Mouse (Mus musculus) intestine, embryonic 15.5 days (tissue): ENCODE results near the gene Fkbp4. TPM values are rescaled to one million over a fixed set of nuclear protein-coding genes. Genes with fewer than 3 reads are reported as not detected.

ENCODE experiments used
- ATAC-seq: fragments of 200-750 bp; cut with Nextera tagmentation; 2 replicates; pipeline ENCODE4 v1.8.0; 2017; ENCODE audit warnings: moderate TSS enrichment, moderate library complexity
- H3K27ac ChIP-seq: fragments of 300-500 bp; sonication (generic); 2 replicates; pipeline ENCODE4 v1.5.1; 2015; ENCODE audit warnings: mild to moderate bottlenecking, inconsistent platforms
- H3K27me3 ChIP-seq: fragments of 300-500 bp; sonication (generic); replicated peaks from 2 replicates; pipeline ENCODE4 v1.6.1; 2015; ENCODE audit warnings: inconsistent platforms
- H3K36me3 ChIP-seq: fragments of 300-500 bp; sonication (generic); 2 replicates; pipeline ENCODE4 v1.6.1; 2015; ENCODE audit warnings: inconsistent platforms
- H3K4me1 ChIP-seq: fragments of 300-500 bp; sonication (generic); replicated peaks from 2 replicates; pipeline ENCODE4 v1.6.1; 2015; ENCODE audit warnings: inconsistent platforms
- H3K4me2 ChIP-seq: fragments of 300-500 bp; sonication (generic); replicated peaks from 2 replicates; pipeline ENCODE4 v1.6.1; 2015; ENCODE audit warnings: mild to moderate bottlenecking, inconsistent platforms
- H3K4me3 ChIP-seq: fragments of 300-500 bp; sonication (generic); replicated peaks from 2 replicates; pipeline ENCODE4 v1.5.1; 2015; ENCODE audit warnings: inconsistent platforms
- H3K9ac ChIP-seq: fragments of 300-500 bp; sonication (generic); 2 replicates; pipeline ENCODE4 v1.6.1; 2015; ENCODE audit warnings: inconsistent platforms
- H3K9me3 ChIP-seq: fragments of 300-500 bp; sonication (generic); 2 replicates; pipeline ENCODE4 v1.6.1; 2016; ENCODE audit warnings: inconsistent platforms
- WGBS: fragments of 180-500 bp; shearing (Covaris S2); methylation state at CpG from one replicate; pipeline ENCODE4 v1.1.7; 2015; 5-methylcytosine and 5-hydroxymethylcytosine counted together
- polyA plus RNA-seq: library from polyadenylated mRNA; unstranded; fragments of >200 nt; fragmentation: Nextera tagmentation; extraction: Ambion mirVana; gene quantifications from 2 replicates; pipeline ENCODE4 v1.2.1, GENCODE M21; 2015

Fkbp4 gene
- polyA plus RNA-seq, 1 experiment from 2014 or later: 518 TPM

GRCm38 (mm10) chr6:128432356-128432915 is 6.0 kb downstream of the Fkbp4 start:
- Histone ChIP-seq H3K27ac (no peak overlapping the region), H3K9ac (no peak overlapping the region), H3K9me3 (no peaks in the 10 kb centered on the region), H3K4me2 (no peak overlapping the region), H3K4me3 (no peak overlapping the region), H3K36me3 (peaks cover 70% of the 10 kb centered on the region), H3K27me3 (no peaks in the 10 kb centered on the region), H3K4me1 (peaks cover 14% of the 10 kb centered on the region; the same call in 1 of the 2 replicates)
- 89% methylated on average over 13 of the region's 13 CpGs for WGBS
- ATAC-seq: no peak

GRCm38 (mm10) chr6:128429826-128430225 is 8.7 kb downstream of the Fkbp4 start:
- Histone ChIP-seq H3K9me3 (no peaks in the 10 kb centered on the region), H3K27me3 (no peaks in the 10 kb centered on the region), H3K4me1 (no peaks in the 10 kb centered on the region), H3K4me3 (no peak overlapping the region), H3K9ac (no peak overlapping the region), H3K4me2 (no peak overlapping the region), H3K36me3 (peaks cover 55% of the 10 kb centered on the region), H3K27ac (no peak overlapping the region)
- peak; percentile 16; the same call in 1 of the 2 replicates for ATAC-seq
- 84% methylated on average over 6 of the region's 6 CpGs for WGBS

DNA sequence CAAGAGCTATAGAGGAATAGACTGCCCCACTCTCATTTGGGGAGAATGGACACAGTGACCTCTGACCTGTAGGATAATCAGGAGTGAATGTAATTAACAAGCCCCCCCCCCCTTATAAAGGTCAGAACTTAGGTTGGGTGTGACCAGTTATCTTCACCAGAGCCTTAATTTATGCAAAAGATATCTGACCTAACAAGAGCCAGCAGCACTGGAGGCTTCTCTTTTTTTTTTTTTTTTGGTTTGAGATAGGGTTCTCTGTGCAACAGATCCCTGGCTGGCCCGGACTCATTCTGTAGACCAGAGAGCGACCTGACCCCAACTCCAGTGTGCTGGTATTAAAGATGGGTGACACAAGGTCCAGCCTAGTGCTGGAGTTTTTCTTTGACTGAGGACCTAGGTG is 9.2 kb downstream of the Fkbp4 start:
- H3K4me3 ChIP-seq: no peak overlapping the region
- H3K27ac ChIP-seq: no peak overlapping the region
- no peaks in the 10 kb centered on the region for H3K9me3 ChIP-seq
- peaks cover 50% of the 10 kb centered on the region for H3K36me3 ChIP-seq
- ATAC-seq: no peak
- no peaks in the 10 kb centered on the region for H3K27me3 ChIP-seq
- no peak overlapping the region for H3K4me2 ChIP-seq
- H3K4me1 ChIP-seq: no peaks in the 10 kb centered on the region
- H3K9ac ChIP-seq: no peak overlapping the region
- WGBS: 93% methylated on average over 2 of the region's 2 CpGs

GRCm38 (mm10) chr6:128427571-128427970 is 10.9 kb downstream of the Fkbp4 start:
- Histone ChIP-seq H3K27ac (no peak overlapping the region), H3K4me3 (no peak overlapping the region), H3K27me3 (no peaks in the 10 kb centered on the region), H3K4me2 (no peak overlapping the region), H3K9ac (no peak overlapping the region), H3K4me1 (no peaks in the 10 kb centered on the region), H3K9me3 (no peaks in the 10 kb centered on the region), H3K36me3 (peaks cover 35% of the 10 kb centered on the region)
- 87% methylated on average over 5 of the region's 5 CpGs for WGBS
- no peak for ATAC-seq

GRCm38 (mm10) chr6:128425046-128425445 is 13.4 kb downstream of the Fkbp4 start:
- 14% methylated on average over 9 of the region's 9 CpGs for WGBS

DNA sequence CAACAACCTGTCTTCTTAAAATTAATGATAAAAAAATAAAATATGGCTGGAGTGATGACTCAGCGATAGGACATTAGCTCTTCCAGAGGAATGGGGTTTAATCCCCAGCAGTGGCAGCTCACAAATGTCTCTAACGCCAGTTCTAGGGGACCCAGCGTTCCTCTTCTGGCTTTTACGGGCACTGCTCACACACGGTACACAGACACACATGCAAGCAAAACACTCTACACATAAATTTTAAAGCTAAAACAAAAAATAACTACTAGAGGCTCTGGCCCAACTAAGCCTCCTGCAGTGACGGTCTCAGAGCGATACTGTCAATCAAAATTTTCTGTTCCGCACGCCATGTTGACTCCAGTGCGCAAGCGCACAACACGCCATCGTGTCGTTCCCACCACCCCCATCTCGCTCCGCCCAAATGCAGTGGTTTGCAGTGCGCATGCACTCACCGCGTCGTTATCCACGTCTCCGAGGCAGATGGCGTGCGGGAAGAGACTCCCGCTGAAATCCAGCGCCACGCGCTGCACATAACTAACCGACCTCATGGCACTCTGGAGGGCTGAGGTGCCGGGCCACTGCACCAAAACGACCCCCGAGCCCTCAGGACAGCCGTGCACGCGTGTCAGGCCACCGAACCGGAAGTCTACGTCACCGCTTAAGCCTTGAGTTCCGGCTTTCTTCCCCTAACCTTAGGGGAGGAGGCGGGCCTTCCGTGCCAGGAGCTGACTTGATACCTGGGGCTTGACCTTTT is 14.0 kb downstream of the Fkbp4 start, which contains the start of gene Itfg2:
Itfg2 (minus strand) TSS at position 663 of the 751 bp plus-strand sequence.
- under 1% methylated on average over 42 of the region's 42 CpGs for WGBS
- Histone ChIP-seq H3K9me3 (no peaks in the 10 kb centered on the region), H3K36me3 (peaks cover 8% of the 10 kb centered on the region; the same call in 1 of the 2 replicates), H3K27ac (peak within 1 kb of the TSS; percentile 96), H3K4me2 (peak within 1 kb of the TSS; percentile 65), H3K9ac (peak within 1 kb of the TSS; percentile 73), H3K27me3 (no peaks in the 10 kb centered on the region), H3K4me3 (peak within 1 kb of the TSS; percentile 62), H3K4me1 (0 out of 2 replicates have a peak, but pooled peaks cover 3% of the 10 kb centered on the region)
- ATAC-seq: peak; percentile 97

More at GRCm38 (mm10) chr6:128425046-128425445, 13.4 kb downstream of the Fkbp4 start:
- H3K9ac ChIP-seq: peak overlapping the region; percentile 73; the same call in 1 of the 2 replicates
- no peaks in the 10 kb centered on the region for H3K27me3 ChIP-seq
- peaks cover 12% of the 10 kb centered on the region for H3K36me3 ChIP-seq
- 0 out of 2 replicates have a peak overlapping the region, but pooled peaks have one; percentile 96 for H3K27ac ChIP-seq
- peak overlapping the region; percentile 65 for H3K4me2 ChIP-seq
- H3K4me3 ChIP-seq: peak overlapping the region; percentile 62
- no peak for ATAC-seq
- H3K9me3 ChIP-seq: no peaks in the 10 kb centered on the region
- H3K4me1 ChIP-seq: 0 out of 2 replicates have a peak, but pooled peaks cover 3% of the 10 kb centered on the region

- peak overlapping the region; percentile 65 for H3K4me2 ChIP-seq
- peak; percentile 44; the same call in 1 of the 2 replicates for ATAC-seq
- 0 out of 2 replicates have a peak, but pooled peaks cover 3% of the 10 kb centered on the region for H3K4me1 ChIP-seq
- H3K27ac ChIP-seq: peak overlapping the region; percentile 96
- no peaks in the 10 kb centered on the region for H3K9me3 ChIP-seq
- H3K4me3 ChIP-seq: peak overlapping the region; percentile 62
- peak overlapping the region; percentile 73 for H3K9ac ChIP-seq
- no peaks in the 10 kb centered on the region for H3K27me3 ChIP-seq
- 40% methylated on average over 15 of the region's 16 CpGs for WGBS
- peaks cover under 1% of the 10 kb centered on the region; the same call in 1 of the 2 replicates for H3K36me3 ChIP-seq
Measured at GRCm38 (mm10) chr6:128423496-128424268, 14.8 kb downstream of the Fkbp4 start.

GRCm38 (mm10) chr6:128421480-128421879 is 17.0 kb downstream of the Fkbp4 start:
- Histone ChIP-seq H3K4me3 (no peak overlapping the region), H3K4me2 (no peak overlapping the region), H3K27ac (0 out of 2 replicates have a peak overlapping the region, but pooled peaks have one; percentile 1), H3K4me1 (0 out of 2 replicates have a peak, but pooled peaks cover 3% of the 10 kb centered on the region), H3K9ac (no peak overlapping the region), H3K27me3 (no peaks in the 10 kb centered on the region), H3K9me3 (no peaks in the 10 kb centered on the region), H3K36me3 (no peaks in the 10 kb centered on the region)
- no peak for ATAC-seq
- WGBS: 87% methylated on average over 3 of the region's 3 CpGs

DNA sequence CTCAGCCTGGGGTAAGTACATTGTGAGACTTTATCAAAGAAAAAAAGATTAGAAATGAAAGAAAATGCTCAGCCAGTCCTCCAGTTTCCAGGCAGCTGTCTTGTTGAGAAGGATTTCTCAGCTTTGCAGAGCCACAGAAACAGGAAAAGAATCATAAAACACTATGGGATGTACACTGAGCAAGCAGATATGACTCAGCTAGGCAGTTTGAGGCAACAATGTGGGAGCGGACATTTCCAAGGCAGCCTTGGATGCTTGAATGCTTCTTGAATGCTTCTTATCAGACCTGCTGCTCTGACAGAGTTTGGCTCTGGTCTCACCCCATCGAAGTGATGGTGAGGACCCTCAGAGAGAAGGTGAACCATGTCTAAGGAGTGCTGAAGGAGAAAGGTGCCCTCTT is 17.4 kb downstream of the Fkbp4 start:
- ATAC-seq: no peak
- no peak overlapping the region for H3K4me3 ChIP-seq
- H3K9ac ChIP-seq: no peak overlapping the region
- H3K27me3 ChIP-seq: no peaks in the 10 kb centered on the region
- H3K27ac ChIP-seq: 0 out of 2 replicates have a peak overlapping the region, but pooled peaks have one; percentile 1
- no peak overlapping the region for H3K4me2 ChIP-seq
- H3K4me1 ChIP-seq: 0 out of 2 replicates have a peak, but pooled peaks cover 3% of the 10 kb centered on the region
- WGBS: 67% methylated on average over 2 of the region's 2 CpGs
- no peaks in the 10 kb centered on the region for H3K9me3 ChIP-seq
- H3K36me3 ChIP-seq: no peaks in the 10 kb centered on the region

- ATAC-seq: no peak
- no peaks in the 10 kb centered on the region for H3K9me3 ChIP-seq
- no peak overlapping the region for H3K9ac ChIP-seq
- no peaks in the 10 kb centered on the region for H3K36me3 ChIP-seq
- no peak overlapping the region for H3K27ac ChIP-seq
- WGBS: 77% methylated on average over 1 of the region's 1 CpGs
- no peaks in the 10 kb centered on the region for H3K27me3 ChIP-seq
- H3K4me1 ChIP-seq: 0 out of 2 replicates have a peak, but pooled peaks cover 3% of the 10 kb centered on the region
- H3K4me2 ChIP-seq: no peak overlapping the region
- H3K4me3 ChIP-seq: no peak overlapping the region
Measured at GRCm38 (mm10) chr6:128418076-128418475, 20.4 kb downstream of the Fkbp4 start.

- WGBS: 83% methylated on average over 5 of the region's 5 CpGs
Measured at GRCm38 (mm10) chr6:128416169-128416568, 22.3 kb downstream of the Fkbp4 start.

GRCm38 (mm10) chr6:128411115-128411514 is 27.4 kb downstream of the Fkbp4 start:
- peaks cover 40% of the 10 kb centered on the region for H3K36me3 ChIP-seq
- WGBS: 16% methylated on average over 3 of the region's 3 CpGs
- peak; percentile 53 for ATAC-seq

More at GRCm38 (mm10) chr6:128416169-128416568, 22.3 kb downstream of the Fkbp4 start:
- H3K9ac ChIP-seq: no peak overlapping the region
- ATAC-seq: no peak
- no peak overlapping the region for H3K4me3 ChIP-seq
- H3K4me2 ChIP-seq: no peak overlapping the region
- no peaks in the 10 kb centered on the region for H3K9me3 ChIP-seq
- no peaks in the 10 kb centered on the region for H3K4me1 ChIP-seq
- no peak overlapping the region for H3K27ac ChIP-seq
- no peaks in the 10 kb centered on the region for H3K27me3 ChIP-seq
- peaks cover 7% of the 10 kb centered on the region; the same call in 1 of the 2 replicates for H3K36me3 ChIP-seq

More at GRCm38 (mm10) chr6:128411115-128411514, 27.4 kb downstream of the Fkbp4 start:
- Histone ChIP-seq H3K9ac (no peak overlapping the region), H3K4me3 (no peak overlapping the region), H3K27me3 (no peaks in the 10 kb centered on the region), H3K27ac (no peak overlapping the region), H3K4me2 (no peak overlapping the region), H3K9me3 (no peaks in the 10 kb centered on the region), H3K4me1 (no peaks in the 10 kb centered on the region)
